Mouse (Mus musculus): Measurements from ENCODE around the gene Zcrb1. TPM values are rescaled to one million over a fixed set of nuclear protein-coding genes. Genes with fewer than 3 reads are reported as not detected.

The Zcrb1 gene
- polyA plus RNA-seq, 1 experiment from 2014 or later: 105 TPM

GRCm38 (mm10) chr15:93365561-93365960 lies 32.6 kb downstream of the Zcrb1 start:
- no peak overlapping the region for H3K4me3 ChIP-seq
- H3K9me3 ChIP-seq (replicated peaks): no peaks in the 10 kb centered on the region
- no peaks in the 10 kb centered on the region for H3K36me3 ChIP-seq
- no peak for ATAC-seq
- peaks cover 15% of the 10 kb centered on the region for H3K27me3 ChIP-seq (replicated peaks)
- H3K4me2 ChIP-seq: no peak overlapping the region
- WGBS (ENCODE audit: insufficient replicate concordance): 83% methylated on average over 6 of the region's 6 CpGs
- no peak overlapping the region for H3K27ac ChIP-seq
- H3K4me1 ChIP-seq: no peaks in the 10 kb centered on the region
- no peak overlapping the region for H3K9ac ChIP-seq

GRCm38 (mm10) chr15:93358346-93359095 lies 39.6 kb downstream of the Zcrb1 start:
- H3K9me3 ChIP-seq (replicated peaks): no peaks in the 10 kb centered on the region
- no peaks in the 10 kb centered on the region for H3K4me1 ChIP-seq
- H3K9ac ChIP-seq: no peak overlapping the region
- no peak overlapping the region for H3K27ac ChIP-seq
- no peaks in the 10 kb centered on the region; the same call in 1 of the 2 replicates for H3K27me3 ChIP-seq (replicated peaks)
- 77% methylated on average over 19 of the region's 19 CpGs for WGBS (ENCODE audit: insufficient replicate concordance)
- no peaks in the 10 kb centered on the region for H3K36me3 ChIP-seq
- H3K4me3 ChIP-seq: no peak overlapping the region
- ATAC-seq: no peak
- H3K4me2 ChIP-seq: no peak overlapping the region

- Histone ChIP-seq H3K4me2 (no peak overlapping the region), H3K4me3 (no peak overlapping the region), H3K4me1 (peaks cover 11% of the 10 kb centered on the region), H3K9ac (no peak overlapping the region), H3K36me3 (no peaks in the 10 kb centered on the region), H3K27ac (no peak overlapping the region), H3K27me3 (replicated peaks) (0 out of 2 replicates have a peak, but pooled peaks cover 10% of the 10 kb centered on the region), H3K9me3 (replicated peaks) (no peaks in the 10 kb centered on the region)
- WGBS (ENCODE audit: insufficient replicate concordance): 66% methylated on average over 10 of the region's 10 CpGs
- no peak for ATAC-seq
Measured at GRCm38 (mm10) chr15:93340630-93341379, 57.3 kb downstream of the Zcrb1 start.

GRCm38 (mm10) chr15:93336925-93337761 lies 61.0 kb downstream of the Zcrb1 start, which contains the start of gene Yaf2:
Gene Yaf2, minus strand, starts transcription at chr15:93336935.
- Histone ChIP-seq H3K4me3 (peak within 1 kb of the TSS; percentile 85), H3K9me3 (replicated peaks) (no peaks in the 10 kb centered on the region), H3K4me2 (peak within 1 kb of the TSS; percentile 91), H3K9ac (peak within 1 kb of the TSS; percentile 85), H3K27ac (peak within 1 kb of the TSS; percentile 92), H3K4me1 (peaks cover 23% of the 10 kb centered on the region), H3K27me3 (replicated peaks) (0 out of 2 replicates have a peak, but pooled peaks cover 10% of the 10 kb centered on the region), H3K36me3 (peaks cover 14% of the 10 kb centered on the region)
- WGBS (ENCODE audit: insufficient replicate concordance): under 1% methylated on average over 63 of the region's 73 CpGs
- ATAC-seq: peak; percentile 94

- no peak for ATAC-seq
- Histone ChIP-seq H3K27ac (peak overlapping the region; percentile 92), H3K9me3 (replicated peaks) (no peaks in the 10 kb centered on the region), H3K4me2 (peak overlapping the region; percentile 91), H3K9ac (peak overlapping the region; percentile 85), H3K4me3 (peak overlapping the region; percentile 85), H3K36me3 (peaks cover 14% of the 10 kb centered on the region), H3K27me3 (replicated peaks) (0 out of 2 replicates have a peak, but pooled peaks cover 10% of the 10 kb centered on the region), H3K4me1 (peaks cover 25% of the 10 kb centered on the region)
- 4% methylated on average over 34 of the region's 52 CpGs for WGBS (ENCODE audit: insufficient replicate concordance)
Measured at GRCm38 (mm10) chr15:93336658-93336924, 61.5 kb downstream of the Zcrb1 start.

Other genes with a start within 250 kb of the Zcrb1 start
- gene Gxylt1, start 123.2 kb downstream of the Zcrb1 start, polyA plus RNA-seq (2016; fragmentation: Nextera tagmentation; extraction: Ambion mirVana): 7.6 and 7.7 TPM in 2 replicates
- gene Yaf2, start 61.4 kb downstream of the Zcrb1 start, polyA plus RNA-seq (2016; fragmentation: Nextera tagmentation; extraction: Ambion mirVana): 42.9 and 45.7 TPM in 2 replicates
- gene Pphln1, start within 50 bp of the Zcrb1 start, polyA plus RNA-seq (2016; fragmentation: Nextera tagmentation; extraction: Ambion mirVana): 36.5 and 38.1 TPM in 2 replicates
- 7.8 and 8.9 TPM in 2 replicates for gene Prickle1, start 197.6 kb upstream of the Zcrb1 start, polyA plus RNA-seq (2016; fragmentation: Nextera tagmentation; extraction: Ambion mirVana)